Mouse (Mus musculus): ENCODE data around the gene Ehbp1l1. TPM values are rescaled to one million over a fixed set of nuclear protein-coding genes. Genes with fewer than 3 reads are reported as not detected.

Ehbp1l1 gene
- total and polyA plus RNA-seq, 2 experiments, result 5.1 to 8.3 TPM

DNA sequence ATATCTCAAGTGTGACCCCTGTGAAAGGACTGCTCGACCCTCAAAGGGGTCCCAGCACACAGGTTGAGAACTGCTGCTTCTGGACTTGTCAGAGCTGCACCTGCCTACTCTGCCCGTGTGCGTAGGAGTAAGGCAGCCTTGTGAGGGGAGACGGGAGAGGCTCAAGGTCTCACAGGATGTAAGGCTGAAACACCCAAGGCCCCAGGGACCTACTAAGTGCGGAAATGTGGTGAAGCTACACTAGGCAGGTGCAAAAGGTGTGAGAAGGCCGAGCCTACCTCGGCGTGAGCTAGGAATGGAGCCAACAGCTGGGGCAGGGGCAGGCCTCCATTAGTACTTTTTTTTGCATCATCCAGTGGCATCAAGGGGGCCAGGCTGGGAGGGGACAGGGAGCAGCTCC, 63.8 kb downstream of the Ehbp1l1 start:
- H3K4me1 ChIP-seq (ENCODE audit: control insufficient read depth, insufficient read depth, low read length), result peaks cover 3% of the 10 kb centered on the region; the same call in 1 of the 2 replicates
- no peaks in the 10 kb centered on the region for H3K36me3 ChIP-seq (ENCODE audit: control insufficient read depth, insufficient read depth, low read length)
- H3K9ac ChIP-seq (ENCODE audit: low read depth, low read length), result peak overlapping the region; percentile 21; the same call in 1 of the 2 replicates
- WGBS, result 72% methylated on average over 8 of the region's 8 CpGs
- H3K27me3 ChIP-seq (ENCODE audit: control insufficient read depth, insufficient read depth, low read length), result no peaks in the 10 kb centered on the region
- H3K27ac ChIP-seq (replicated peaks; ENCODE audit: insufficient read depth, low read depth, low read length), result peak overlapping the region; percentile 8; the same call in 1 of the 2 replicates
- H3K79me2 ChIP-seq (ENCODE audit: control insufficient read depth, insufficient read depth, low read length), result peaks cover 4% of the 10 kb centered on the region; the same call in 1 of the 2 replicates
- DNase-seq (ENCODE audit: extremely low read depth, low read depth, low spot score), result no peak
- H3K4me3 ChIP-seq (ENCODE audit: insufficient read depth, low read depth, low read length), result peak overlapping the region; percentile 59
- TF ChIP-seq POLR2A (IDR thresholded peaks at IDR 0.05; ENCODE audit: extremely low read depth, insufficient read depth, low read length) (no peak), CTCF (IDR thresholded peaks at IDR 0.05; ENCODE audit: low read depth, low read length) (no peak)

DNA sequence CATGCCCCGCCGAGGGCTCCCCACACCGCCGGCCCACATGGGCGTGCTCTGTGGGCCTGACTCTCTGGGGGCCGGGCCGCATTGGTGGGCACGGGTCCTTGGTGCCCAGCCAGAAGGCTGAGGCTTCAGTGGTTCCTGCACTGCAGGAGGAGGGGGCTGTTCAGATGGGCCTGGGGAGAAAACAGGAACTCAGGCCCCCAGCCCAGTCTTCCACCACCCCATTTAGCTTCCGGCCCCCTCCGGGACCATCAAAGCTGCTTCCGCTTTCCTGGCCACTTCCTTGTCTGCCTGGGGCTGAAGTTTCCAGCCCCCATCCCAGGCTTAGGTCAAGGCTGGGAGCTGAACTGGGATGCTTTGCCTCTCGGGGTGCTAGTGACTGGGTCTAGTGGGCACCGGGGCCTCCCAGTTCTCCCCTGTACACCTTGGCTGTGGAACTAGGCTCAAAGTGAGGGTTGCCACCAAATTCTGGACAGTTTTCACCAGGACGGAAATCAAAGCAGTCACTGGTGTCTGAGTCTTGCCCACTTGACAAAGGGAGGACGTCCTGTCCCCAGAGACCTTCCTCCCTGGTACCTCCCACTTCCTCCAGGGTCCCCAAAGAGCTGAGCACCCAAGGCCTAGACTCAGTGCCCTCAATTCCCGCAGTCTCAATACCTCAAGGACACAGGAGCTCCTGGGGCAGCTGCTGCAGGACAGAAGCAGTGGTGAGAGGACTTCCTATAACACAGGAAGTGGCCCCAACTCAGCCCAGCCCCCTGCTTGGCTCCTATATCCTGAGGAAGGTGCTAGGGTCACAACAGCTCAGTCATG, 65.0 kb downstream of the Ehbp1l1 start:
- no peaks in the 10 kb centered on the region for H3K36me3 ChIP-seq (ENCODE audit: control insufficient read depth, insufficient read depth, low read length)
- peak; percentile 37 for DNase-seq (ENCODE audit: extremely low read depth, low read depth, low spot score)
- WGBS, result 83% methylated on average over 16 of the region's 16 CpGs
- H3K4me1 ChIP-seq (ENCODE audit: control insufficient read depth, insufficient read depth, low read length), result peaks cover 3% of the 10 kb centered on the region; the same call in 1 of the 2 replicates
- no peaks in the 10 kb centered on the region for H3K27me3 ChIP-seq (ENCODE audit: control insufficient read depth, insufficient read depth, low read length)
- H3K4me3 ChIP-seq (ENCODE audit: insufficient read depth, low read depth, low read length), result peak overlapping the region; percentile 61
- H3K79me2 ChIP-seq (ENCODE audit: control insufficient read depth, insufficient read depth, low read length), result peaks cover 4% of the 10 kb centered on the region; the same call in 1 of the 2 replicates
- H3K27ac ChIP-seq (replicated peaks; ENCODE audit: insufficient read depth, low read depth, low read length), result peak overlapping the region; percentile 66
- peak overlapping the region; percentile 61 for H3K9ac ChIP-seq (ENCODE audit: low read depth, low read length)
- TF ChIP-seq CTCF (IDR thresholded peaks at IDR 0.05; ENCODE audit: low read depth, low read length) (no peak), POLR2A (IDR thresholded peaks at IDR 0.05; ENCODE audit: extremely low read depth, insufficient read depth, low read length) (no peak)

Other genes starting within 250 kb of the Ehbp1l1 start
- 8.1 and 10.9 TPM in 2 replicates for gene Mus81, start 237.9 kb downstream of the Ehbp1l1 start, total RNA-seq (2014; rRNA removed)
- gene Mus81, start 237.9 kb downstream of the Ehbp1l1 start, polyA plus RNA-seq (2012; rRNA removed), result 21.2 and 22.9 TPM in 2 replicates
- 117 and 122 TPM in 2 replicates for gene Cfl1, start 235.9 kb downstream of the Ehbp1l1 start, total RNA-seq (2014; rRNA removed)
- gene Cfl1, start 235.9 kb downstream of the Ehbp1l1 start, polyA plus RNA-seq (2012; rRNA removed), result 177 and 193 TPM in 2 replicates
- 0.83 and 0.87 TPM in 2 replicates for gene 1700020D05Rik, start 222.5 kb downstream of the Ehbp1l1 start, total RNA-seq (2014; rRNA removed)
- 0.30 and 0.59 TPM in 2 replicates for gene 1700020D05Rik, start 222.5 kb downstream of the Ehbp1l1 start, polyA plus RNA-seq (2012; rRNA removed)
- gene Snx32, start 215.8 kb downstream of the Ehbp1l1 start, total RNA-seq (2014; rRNA removed), result 1.6 and 1.8 TPM in 2 replicates
- gene Snx32, start 215.8 kb downstream of the Ehbp1l1 start, polyA plus RNA-seq (2012; rRNA removed), result 4.1 and 4.5 TPM in 2 replicates
- gene Ovol1, start 165.7 kb downstream of the Ehbp1l1 start, total RNA-seq (2014; rRNA removed), result not detected in 2 replicates
- gene Ovol1, start 165.7 kb downstream of the Ehbp1l1 start, polyA plus RNA-seq (2012; rRNA removed), result 0.12 TPM in 1 of 2 replicates, not detected in the other
- gene Ap5b1, start 158.3 kb downstream of the Ehbp1l1 start, total RNA-seq (2014; rRNA removed), result 2.7 and 2.8 TPM in 2 replicates
- gene Ap5b1, start 158.3 kb downstream of the Ehbp1l1 start, polyA plus RNA-seq (2012; rRNA removed), result 3.4 and 5.3 TPM in 2 replicates
- gene Rnaseh2c, start 124.4 kb downstream of the Ehbp1l1 start, total RNA-seq (2014; rRNA removed), result 47.9 and 51.4 TPM in 2 replicates
- 56.3 and 58.0 TPM in 2 replicates for gene Rnaseh2c, start 124.4 kb downstream of the Ehbp1l1 start, polyA plus RNA-seq (2012; rRNA removed)
- gene Kat5, start 116.1 kb downstream of the Ehbp1l1 start, total RNA-seq (2014; rRNA removed), result 15.9 and 16.8 TPM in 2 replicates
- gene Kat5, start 116.1 kb downstream of the Ehbp1l1 start, polyA plus RNA-seq (2012; rRNA removed), result 23.0 and 23.6 TPM in 2 replicates
- 7.6 and 13.0 TPM in 2 replicates for gene Rela, start 88.8 kb downstream of the Ehbp1l1 start, total RNA-seq (2014; rRNA removed)
- 47.6 and 65.7 TPM in 2 replicates for gene Rela, start 88.8 kb downstream of the Ehbp1l1 start, polyA plus RNA-seq (2012; rRNA removed)
- 3.4 and 4.4 TPM in 2 replicates for gene Sipa1, start 62.6 kb downstream of the Ehbp1l1 start, total RNA-seq (2014; rRNA removed)
- 11.8 and 17.9 TPM in 2 replicates for gene Sipa1, start 62.6 kb downstream of the Ehbp1l1 start, polyA plus RNA-seq (2012; rRNA removed)
- 10.2 and 16.4 TPM in 2 replicates for gene Map3k11, start 37.6 kb downstream of the Ehbp1l1 start, total RNA-seq (2014; rRNA removed)
- gene Map3k11, start 37.6 kb downstream of the Ehbp1l1 start, polyA plus RNA-seq (2012; rRNA removed), result 46.2 and 53.6 TPM in 2 replicates
- 7.6 and 14.0 TPM in 2 replicates for gene Pcnx3, start 37.4 kb downstream of the Ehbp1l1 start, total RNA-seq (2014; rRNA removed)
- gene Pcnx3, start 37.4 kb downstream of the Ehbp1l1 start, polyA plus RNA-seq (2012; rRNA removed), result 44.8 and 63.8 TPM in 2 replicates
- not detected in 2 replicates for gene Kcnk7, start 21.9 kb downstream of the Ehbp1l1 start, total RNA-seq (2014; rRNA removed)
- 0.09 TPM in 1 of 2 replicates, not detected in the other for gene Kcnk7, start 21.9 kb downstream of the Ehbp1l1 start, polyA plus RNA-seq (2012; rRNA removed)
- 6.8 and 9.9 TPM in 2 replicates for gene Fam89b, start 3.3 kb upstream of the Ehbp1l1 start, total RNA-seq (2014; rRNA removed)
- 51.7 and 56.6 TPM in 2 replicates for gene Fam89b, start 3.3 kb upstream of the Ehbp1l1 start, polyA plus RNA-seq (2012; rRNA removed)
- 1.2 and 2.1 TPM in 2 replicates for gene Ltbp3, start 14.6 kb upstream of the Ehbp1l1 start, total RNA-seq (2014; rRNA removed)
- 3.4 and 3.6 TPM in 2 replicates for gene Ltbp3, start 14.6 kb upstream of the Ehbp1l1 start, polyA plus RNA-seq (2012; rRNA removed)
- 28.9 and 35.9 TPM in 2 replicates for gene Scyl1, start 45.1 kb upstream of the Ehbp1l1 start, total RNA-seq (2014; rRNA removed)
- 40.9 and 46.6 TPM in 2 replicates for gene Scyl1, start 45.1 kb upstream of the Ehbp1l1 start, polyA plus RNA-seq (2012; rRNA removed)
- 5.2 and 5.9 TPM in 2 replicates for gene Frmd8, start 149.0 kb upstream of the Ehbp1l1 start, total RNA-seq (2014; rRNA removed)
- gene Frmd8, start 149.0 kb upstream of the Ehbp1l1 start, polyA plus RNA-seq (2012; rRNA removed), result 10.3 and 14.2 TPM in 2 replicates
- 8.6 and 13.0 TPM in 2 replicates for gene Slc25a45, start 151.5 kb upstream of the Ehbp1l1 start, total RNA-seq (2014; rRNA removed)
- 52.8 and 57.7 TPM in 2 replicates for gene Slc25a45, start 151.5 kb upstream of the Ehbp1l1 start, polyA plus RNA-seq (2012; rRNA removed)
- 0.18 and 0.27 TPM in 2 replicates for gene Tigd3, start 167.8 kb upstream of the Ehbp1l1 start, total RNA-seq (2014; rRNA removed)
- 0.16 and 0.24 TPM in 2 replicates for gene Tigd3, start 167.8 kb upstream of the Ehbp1l1 start, polyA plus RNA-seq (2012; rRNA removed)
- gene Dpf2, start 186.7 kb upstream of the Ehbp1l1 start, total RNA-seq (2014; rRNA removed), result 10.3 and 10.7 TPM in 2 replicates
- gene Dpf2, start 186.7 kb upstream of the Ehbp1l1 start, polyA plus RNA-seq (2012; rRNA removed), result 28.8 and 40.0 TPM in 2 replicates
- gene Cdc42ep2, start 198.5 kb upstream of the Ehbp1l1 start, total RNA-seq (2014; rRNA removed), result 1.7 and 2.1 TPM in 2 replicates
- 2.1 and 2.4 TPM in 2 replicates for gene Cdc42ep2, start 198.5 kb upstream of the Ehbp1l1 start, polyA plus RNA-seq (2012; rRNA removed)
- 6.7 and 8.3 TPM in 2 replicates for gene Pola2, start 237.9 kb upstream of the Ehbp1l1 start, total RNA-seq (2014; rRNA removed)
- 10.5 and 14.3 TPM in 2 replicates for gene Pola2, start 237.9 kb upstream of the Ehbp1l1 start, polyA plus RNA-seq (2012; rRNA removed)

All from liver, adult 2 months (tissue).